Mouse (Mus musculus) frontal cortex, postnatal 36 days (tissue): ENCODE data around the gene Rps6ka4.

Source experiments
- DNase-seq, 2 experiments: peaks; one replicate each; pipeline ENCODE4 v3.0.0; 2022; ENCODE audit warnings: low spot score in 2 of 2

Gene Rps6ka4

DNA sequence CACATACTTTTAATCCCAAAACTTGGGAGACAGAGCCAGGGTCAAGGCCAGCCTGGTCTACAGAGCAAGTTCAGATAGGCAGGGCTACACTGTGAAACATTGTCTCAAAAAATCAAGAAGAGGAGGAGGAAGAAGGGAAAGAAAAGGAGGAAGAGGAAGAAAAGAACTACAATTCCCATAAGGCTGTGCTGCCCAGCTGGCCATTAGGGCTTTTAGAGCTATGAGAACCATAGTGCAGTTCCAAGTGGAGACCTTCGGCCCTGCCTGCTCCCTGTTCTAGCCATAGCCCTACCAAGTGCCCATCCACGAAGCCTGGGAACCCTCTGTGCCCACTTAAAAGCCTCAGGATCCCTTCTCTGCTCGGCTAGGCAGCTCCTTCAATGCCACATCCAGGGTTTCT lies 11.1 kb upstream of the Rps6ka4 start:
- DNase-seq, result no peak

DNA sequence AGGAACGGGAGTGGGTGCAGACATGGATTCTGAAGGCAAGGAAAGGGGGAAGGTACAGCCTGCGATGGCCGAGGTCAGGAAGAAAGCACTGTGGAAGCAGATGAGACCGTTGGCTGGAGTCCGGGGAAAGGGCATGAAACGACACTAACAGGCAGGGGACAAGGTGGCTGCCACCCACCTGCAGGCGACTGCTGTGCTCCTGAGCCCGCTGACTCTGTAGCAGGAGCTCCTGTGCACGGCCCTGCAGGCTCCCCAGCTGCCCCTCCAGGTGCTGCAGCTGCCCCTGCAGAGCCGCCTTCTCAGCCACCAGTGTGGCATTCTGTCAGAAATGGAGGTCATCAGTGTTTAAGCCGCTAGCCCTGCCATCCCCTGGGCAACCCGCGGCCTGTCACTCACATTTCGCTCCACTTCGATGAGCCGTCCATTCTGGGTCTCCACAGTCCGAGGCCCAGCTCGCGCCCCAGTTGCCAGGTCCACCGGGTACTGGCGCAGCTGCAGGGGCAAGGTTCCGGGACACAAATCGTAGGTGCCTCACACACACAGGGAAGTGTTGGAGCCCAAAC lies 9.2 kb upstream of the Rps6ka4 start:
- no peak for DNase-seq

- no peak for DNase-seq
Measured at GRCm38 (mm10) chr19:6847841-6848517, 7.5 kb upstream of the Rps6ka4 start.

- DNase-seq, result no peak
Measured at GRCm38 (mm10) chr19:6846050-6846449, 5.6 kb upstream of the Rps6ka4 start.

- no peak for DNase-seq
Measured at GRCm38 (mm10) chr19:6842353-6842752, 1.9 kb upstream of the Rps6ka4 start.

GRCm38 (mm10) chr19:6841292-6841597 lies 809 bp upstream of the Rps6ka4 start:
- no peak for DNase-seq

GRCm38 (mm10) chr19:6839615-6840474 lies 591 bp downstream of the Rps6ka4 start:
- peak; percentile 62 for DNase-seq

DNA sequence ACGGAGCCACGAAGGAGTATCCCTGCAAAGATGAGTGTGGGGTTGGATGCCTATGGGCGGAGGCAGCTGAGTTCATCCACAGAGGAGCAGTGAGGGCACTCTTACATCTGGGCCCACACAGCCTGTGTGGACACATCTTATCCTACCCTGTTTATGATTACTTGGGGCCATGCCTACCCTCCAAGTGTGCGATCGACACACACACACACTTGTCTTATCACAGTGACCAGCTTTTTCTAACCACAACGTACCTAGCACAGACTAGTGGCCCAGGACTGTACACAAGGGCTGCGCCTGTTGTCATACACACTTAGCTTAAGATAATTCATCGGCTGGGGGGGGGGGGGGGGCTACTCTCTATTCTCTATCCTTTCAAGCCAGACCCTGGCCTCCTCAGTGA lies 8.1 kb downstream of the Rps6ka4 start:
- no peak for DNase-seq

DNA sequence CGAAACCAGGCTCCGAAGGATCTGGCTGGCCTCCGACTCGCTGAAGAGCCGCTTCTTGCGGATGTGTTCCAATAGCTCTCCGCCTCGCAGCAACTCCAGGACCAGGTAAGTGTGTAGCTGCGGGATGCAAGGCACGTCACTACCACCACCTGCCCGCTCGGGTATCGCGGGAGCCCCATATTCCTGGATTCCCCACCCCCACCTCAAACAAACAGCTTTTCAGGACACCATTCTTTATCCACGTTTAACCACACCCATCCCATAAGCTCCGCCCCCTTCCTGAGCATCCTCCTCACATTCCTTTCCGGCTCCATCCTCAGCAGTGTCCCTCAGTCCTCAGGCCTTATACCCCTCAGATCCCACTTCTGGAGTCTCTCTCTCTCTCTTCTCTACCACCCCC lies 9.1 kb downstream of the Rps6ka4 start:
- no peak for DNase-seq

DNA sequence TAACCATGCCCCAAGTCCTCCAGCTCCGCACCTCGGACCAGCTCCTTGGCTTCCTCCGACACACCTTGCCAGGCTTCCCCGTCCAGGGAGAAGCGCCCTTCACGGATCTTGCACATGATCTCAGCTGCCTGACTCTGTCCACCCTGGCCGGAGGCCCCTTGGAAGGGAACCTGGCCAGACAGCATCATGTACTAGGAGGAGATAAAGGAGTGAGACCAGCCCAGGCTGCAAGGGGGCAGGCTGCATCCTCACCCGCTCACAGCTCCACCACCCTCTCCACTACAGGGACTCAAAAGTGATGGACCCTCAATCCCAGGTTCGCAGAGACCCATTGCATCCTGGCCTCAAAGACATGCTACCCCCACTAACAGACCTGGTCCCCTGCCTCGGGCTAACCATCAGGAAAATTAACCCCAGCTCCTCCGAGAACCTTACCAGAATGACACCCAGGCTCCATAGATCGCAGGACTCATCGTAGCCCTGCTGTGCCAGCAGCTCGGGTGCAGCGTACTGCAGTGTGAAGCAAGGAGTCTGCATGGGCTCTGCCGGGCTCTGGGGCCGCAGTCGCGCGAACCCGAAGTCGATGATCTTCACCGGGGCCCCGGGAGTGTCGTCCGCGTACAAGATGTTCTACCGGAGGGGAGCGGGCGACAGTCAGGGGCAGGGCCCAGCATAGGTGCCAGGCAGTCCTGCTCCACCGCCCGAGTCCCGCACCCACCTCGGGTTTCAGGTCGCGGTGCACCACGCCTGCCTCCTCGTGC lies 9.7 kb downstream of the Rps6ka4 start:
- no peak for DNase-seq

DNA sequence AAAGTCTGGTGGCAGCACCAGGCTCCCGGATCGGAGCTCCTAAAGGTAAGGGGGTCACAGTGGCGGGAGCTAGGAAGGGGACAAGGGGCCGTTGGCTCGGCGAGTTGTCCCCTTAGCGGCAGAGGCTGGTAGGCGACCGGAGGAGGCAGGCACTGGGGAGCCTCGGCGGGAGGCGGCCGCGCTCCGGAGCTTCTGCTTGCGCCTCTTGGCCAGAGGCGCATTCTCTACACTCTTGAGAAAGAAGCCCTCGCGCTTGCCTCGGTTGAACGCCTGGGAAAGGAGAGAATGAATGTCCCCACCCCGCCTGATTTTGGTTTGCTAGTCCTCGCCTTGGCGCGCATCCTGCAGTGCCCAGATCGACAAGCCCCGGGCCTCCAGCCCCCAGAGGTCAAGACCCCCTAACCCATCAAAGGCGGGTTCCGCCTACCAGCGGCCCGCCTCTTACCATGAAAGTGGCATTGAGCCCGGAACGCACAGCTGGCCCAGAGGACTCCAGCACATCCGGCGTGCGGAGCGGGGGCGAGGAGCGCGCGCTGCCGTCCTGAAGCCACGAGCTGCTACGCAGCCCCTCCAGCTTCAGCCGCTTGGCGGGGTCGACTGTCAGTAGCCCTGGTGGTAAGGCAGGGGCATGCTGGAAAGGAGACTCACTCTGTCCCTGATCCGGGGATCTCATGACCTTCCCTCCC lies 10.4 kb downstream of the Rps6ka4 start:
- DNase-seq, result no peak

GRCm38 (mm10) chr19:6829069-6829468 lies 11.4 kb downstream of the Rps6ka4 start:
- DNase-seq, result no peak

GRCm38 (mm10) chr19:6826601-6827000 lies 13.8 kb downstream of the Rps6ka4 start:
- DNase-seq, result no peak

DNA sequence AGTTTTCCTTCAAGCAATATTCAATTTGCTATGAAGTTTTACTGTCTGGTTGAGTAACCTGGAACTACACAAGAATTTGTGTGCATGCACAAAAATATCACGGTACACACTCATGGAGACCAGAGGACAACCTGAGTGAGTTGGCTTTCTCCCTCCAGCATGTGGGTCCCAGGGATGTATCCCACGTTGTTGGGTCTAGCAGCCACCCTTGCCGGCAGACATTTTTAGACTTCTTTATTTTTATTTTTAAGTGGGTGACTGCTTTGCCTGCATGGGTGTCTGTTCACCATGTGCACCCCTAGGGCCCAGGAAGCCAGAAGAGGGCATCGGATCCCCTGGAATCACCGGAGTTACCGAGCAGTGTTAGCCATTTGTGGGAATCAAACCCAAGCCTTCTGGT lies 15.1 kb downstream of the Rps6ka4 start:
- DNase-seq, result no peak

GRCm38 (mm10) chr19:6820538-6821195 lies 19.8 kb downstream of the Rps6ka4 start:
- DNase-seq, result no peak

- no peak for DNase-seq
Measured at GRCm38 (mm10) chr19:6819143-6819827, 21.2 kb downstream of the Rps6ka4 start.

- no peak for DNase-seq
Measured at GRCm38 (mm10) chr19:6814958-6815357, 25.5 kb downstream of the Rps6ka4 start.

DNA sequence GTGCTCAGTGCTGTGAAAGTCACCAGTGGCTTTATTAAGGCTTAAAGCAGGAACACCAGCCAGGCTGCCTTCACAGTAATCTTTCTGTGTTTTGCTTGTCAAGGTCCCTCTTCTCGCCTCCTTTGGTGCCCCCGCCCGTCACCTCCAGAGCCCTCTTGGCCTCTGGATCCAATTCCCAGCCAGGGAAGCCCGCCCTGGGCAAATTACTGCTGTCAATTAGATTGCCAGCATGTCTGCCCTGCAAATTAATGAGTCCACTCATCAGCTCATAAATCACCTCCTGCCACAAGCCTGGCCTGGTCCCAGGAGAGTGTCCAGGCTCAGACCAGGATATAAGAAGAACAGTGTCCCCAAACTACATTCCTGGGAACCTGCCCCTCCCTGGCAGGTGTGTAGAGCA lies 26.1 kb downstream of the Rps6ka4 start:
- DNase-seq, result no peak
